Mouse (Mus musculus): ENCODE measurements around the gene Tgm2. TPM values are rescaled to one million over a fixed set of nuclear protein-coding genes. Genes with fewer than 3 reads are reported as not detected.
A peak's percentile ranks its signal among the peaks of the same experiment; 100 is the strongest.

Tgm2 gene
- polyA plus RNA-seq, 1 experiment from 2014 or later, result 218 TPM

DNA sequence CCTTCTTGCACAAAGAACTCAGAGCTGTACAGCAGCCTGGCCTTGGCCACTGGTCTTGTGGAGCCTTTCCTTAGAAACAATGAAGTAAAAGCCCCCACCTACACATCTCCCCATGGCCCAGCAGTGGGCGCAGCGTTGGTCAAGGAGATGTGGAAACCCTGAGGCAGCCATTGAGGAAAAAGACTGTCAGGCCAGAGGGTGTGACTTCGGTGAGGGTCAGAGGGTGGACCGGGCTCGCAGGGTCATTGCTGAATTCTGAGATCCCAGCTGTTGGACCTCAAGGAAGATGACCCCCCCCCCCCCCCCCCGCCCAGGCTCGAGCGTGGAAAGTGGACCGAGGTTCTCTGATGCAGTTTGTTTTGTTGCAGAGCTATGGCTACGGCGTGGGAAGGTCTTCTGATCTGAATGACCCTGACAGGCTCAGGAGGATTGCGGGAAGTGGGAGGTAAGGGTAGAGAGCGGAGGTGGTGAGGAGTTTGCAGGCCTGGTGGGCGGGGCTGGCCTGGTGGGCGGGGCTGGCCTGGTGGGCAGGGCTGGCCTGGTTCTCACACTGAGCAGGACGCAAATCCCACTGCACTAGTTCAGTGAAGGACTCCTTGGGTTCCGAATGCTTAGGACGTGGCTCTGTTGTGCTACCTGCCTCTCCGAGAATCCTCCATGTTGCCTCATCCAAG, 32.6 kb upstream of the Tgm2 start:
- peak; percentile 72; the same call in 1 of the 2 replicates for ATAC-seq (ENCODE audit: extremely low read depth, insufficient number of reproducible peaks, low FRiP score, low TSS enrichment)
- H3K9ac ChIP-seq, result peak overlapping the region; percentile 76
- no peaks in the 10 kb centered on the region for H3K36me3 ChIP-seq
- peaks cover 43% of the 10 kb centered on the region for H3K4me1 ChIP-seq
- H3K9me3 ChIP-seq, result no peaks in the 10 kb centered on the region
- 11% methylated on average over 18 of the region's 19 CpGs for WGBS
- peak overlapping the region; percentile 74 for H3K27ac ChIP-seq (replicated peaks)
- H3K27me3 ChIP-seq (replicated peaks), result no peaks in the 10 kb centered on the region
- H3K4me3 ChIP-seq, result peak overlapping the region; percentile 45
- H3K4me2 ChIP-seq, result peak overlapping the region; percentile 72

DNA sequence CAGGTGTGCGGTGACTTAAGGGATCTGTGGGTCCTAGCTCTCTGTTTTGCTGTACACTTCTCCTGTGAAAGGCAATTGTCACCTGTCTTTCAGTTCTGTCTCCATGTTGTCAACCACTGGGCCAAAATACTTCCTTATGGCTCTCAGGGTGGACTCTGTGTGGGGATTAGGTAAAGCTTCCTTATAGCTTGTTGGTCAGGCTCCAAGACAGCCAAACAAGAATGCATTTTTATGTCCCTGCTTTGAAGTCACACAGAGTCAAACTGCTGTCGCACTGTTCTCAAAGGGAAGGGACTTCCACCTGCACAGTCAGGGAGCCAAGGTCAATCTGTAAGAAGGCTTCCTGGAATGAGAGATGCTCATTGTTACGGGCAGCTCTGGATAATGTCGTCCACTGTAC, 31.9 kb upstream of the Tgm2 start:
- Histone ChIP-seq H3K4me2 (no peak overlapping the region), H3K9me3 (no peaks in the 10 kb centered on the region), H3K4me3 (no peak overlapping the region), H3K36me3 (no peaks in the 10 kb centered on the region), H3K9ac (no peak overlapping the region), H3K27ac (replicated peaks) (no peak overlapping the region), H3K4me1 (peaks cover 43% of the 10 kb centered on the region), H3K27me3 (replicated peaks) (no peaks in the 10 kb centered on the region)
- ATAC-seq (ENCODE audit: extremely low read depth, insufficient number of reproducible peaks, low FRiP score, low TSS enrichment), result no peak
- WGBS, result 82% methylated on average over 4 of the region's 4 CpGs

DNA sequence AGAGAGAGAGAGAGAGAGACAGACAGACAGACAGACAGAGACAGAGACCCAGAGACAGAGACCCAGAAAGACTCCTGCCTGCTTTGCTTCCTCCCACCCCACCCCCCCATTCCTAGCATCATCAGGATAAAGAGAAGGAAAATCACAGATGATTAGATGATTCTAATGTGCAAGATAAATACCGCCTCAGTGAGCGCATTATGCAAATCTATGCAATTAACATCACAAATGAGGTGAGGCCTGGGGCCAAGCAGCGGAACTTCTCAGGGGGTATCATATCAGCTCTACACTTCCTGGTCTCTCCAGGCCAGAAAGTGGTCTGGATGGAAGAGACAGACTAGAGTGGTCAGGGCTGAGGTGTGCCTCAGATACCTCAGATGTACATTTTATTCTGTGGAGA, 31.3 kb upstream of the Tgm2 start:
- Histone ChIP-seq H3K4me1 (peaks cover 43% of the 10 kb centered on the region), H3K9me3 (no peaks in the 10 kb centered on the region), H3K9ac (no peak overlapping the region), H3K36me3 (no peaks in the 10 kb centered on the region), H3K27ac (replicated peaks) (no peak overlapping the region), H3K4me3 (no peak overlapping the region), H3K27me3 (replicated peaks) (no peaks in the 10 kb centered on the region), H3K4me2 (no peak overlapping the region)
- 71% methylated on average over 3 of the region's 3 CpGs for WGBS
- no peak for ATAC-seq (ENCODE audit: extremely low read depth, insufficient number of reproducible peaks, low FRiP score, low TSS enrichment)

DNA sequence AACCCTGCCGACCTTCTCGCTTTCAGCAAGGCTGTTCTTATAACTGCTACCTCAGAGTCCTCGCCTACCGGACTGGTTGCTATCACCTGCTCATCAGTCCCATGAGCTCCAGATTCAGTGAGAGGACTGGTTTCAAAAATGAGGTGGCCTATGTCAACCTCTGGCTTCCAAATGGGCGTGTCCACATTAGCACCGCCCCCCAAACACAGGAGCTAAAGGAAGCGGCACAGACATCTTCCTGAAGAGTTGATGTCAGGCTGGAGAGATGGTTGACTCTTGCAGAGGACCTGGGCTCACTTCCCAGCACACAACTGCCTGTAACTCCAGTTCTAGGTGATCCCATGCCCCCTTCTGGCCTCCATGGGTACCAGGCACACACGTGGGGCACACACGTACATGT, 30.5 kb upstream of the Tgm2 start:
- Histone ChIP-seq H3K9ac (no peak overlapping the region), H3K4me1 (peaks cover 43% of the 10 kb centered on the region), H3K27me3 (replicated peaks) (no peaks in the 10 kb centered on the region), H3K4me3 (no peak overlapping the region), H3K36me3 (no peaks in the 10 kb centered on the region), H3K9me3 (0 out of 2 replicates have a peak, but pooled peaks cover 4% of the 10 kb centered on the region), H3K4me2 (no peak overlapping the region), H3K27ac (replicated peaks) (no peak overlapping the region)
- WGBS, result 88% methylated on average over 9 of the region's 9 CpGs
- ATAC-seq (ENCODE audit: extremely low read depth, insufficient number of reproducible peaks, low FRiP score, low TSS enrichment), result no peak

DNA sequence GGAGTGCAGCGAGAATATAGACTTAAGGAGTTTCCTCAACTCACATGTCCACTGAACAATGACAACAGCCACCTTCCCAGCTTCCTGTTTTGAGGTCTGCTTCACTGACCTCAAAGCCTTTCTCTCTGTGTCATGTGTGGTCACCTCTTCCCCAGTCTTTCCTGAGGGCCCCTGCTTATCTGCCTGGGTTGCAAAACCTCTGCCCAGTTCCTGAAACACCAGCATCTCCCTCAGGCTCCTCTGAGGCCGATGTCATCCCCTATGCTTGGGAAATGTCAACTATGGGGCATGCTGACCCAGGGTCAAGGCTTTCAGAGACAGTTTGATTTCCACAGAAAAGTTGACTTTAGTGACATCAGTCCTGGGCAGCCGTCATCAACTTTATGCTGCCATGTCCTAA, 29.2 kb upstream of the Tgm2 start:
- Histone ChIP-seq H3K27ac (replicated peaks) (peak overlapping the region; percentile 42), H3K4me3 (no peak overlapping the region), H3K9me3 (0 out of 2 replicates have a peak, but pooled peaks cover 5% of the 10 kb centered on the region), H3K27me3 (replicated peaks) (no peaks in the 10 kb centered on the region), H3K9ac (no peak overlapping the region), H3K4me1 (peaks cover 43% of the 10 kb centered on the region), H3K36me3 (no peaks in the 10 kb centered on the region), H3K4me2 (no peak overlapping the region)
- 28% methylated on average over 3 of the region's 3 CpGs for WGBS
- ATAC-seq (ENCODE audit: extremely low read depth, insufficient number of reproducible peaks, low FRiP score, low TSS enrichment), result no peak

DNA sequence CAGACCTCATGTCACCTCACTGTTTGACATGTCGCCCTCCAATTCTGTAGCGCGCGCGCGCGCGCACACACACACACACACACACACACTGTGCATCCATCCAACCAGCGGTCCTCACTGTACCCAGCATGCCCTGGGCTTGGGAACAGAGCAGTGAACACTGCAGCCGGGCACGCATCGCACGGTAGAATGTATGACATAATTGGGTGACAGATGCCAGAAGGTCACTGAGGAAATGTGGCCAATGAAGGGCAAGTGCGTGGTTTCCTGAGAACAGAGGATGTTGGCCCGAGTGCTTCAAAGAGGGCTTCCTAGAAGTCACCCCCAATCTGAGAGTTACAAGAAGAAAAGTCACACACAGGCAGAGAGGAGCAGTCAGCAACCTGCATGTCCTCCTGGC, 28.7 kb upstream of the Tgm2 start:
- 77% methylated on average over 15 of the region's 15 CpGs for WGBS

DNA sequence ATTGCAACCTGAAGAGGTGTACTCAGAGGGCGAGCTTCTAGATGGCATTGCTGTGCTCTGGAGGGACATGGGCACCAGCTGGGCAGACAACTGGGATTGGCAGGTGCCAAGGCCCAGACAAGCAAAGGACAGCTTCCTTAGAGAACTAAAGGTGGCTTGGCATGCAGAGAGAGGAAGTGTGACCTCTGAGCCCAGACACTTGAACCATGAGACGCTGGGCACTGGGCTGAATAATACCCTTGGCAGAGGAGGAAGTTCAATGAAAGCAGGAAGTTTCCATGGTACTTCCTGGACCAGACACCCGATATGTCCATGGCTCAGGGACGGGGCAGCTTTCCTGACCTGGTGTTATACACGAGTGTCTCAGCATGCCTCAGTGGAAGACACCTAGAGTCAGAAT, 28.2 kb upstream of the Tgm2 start:
- Histone ChIP-seq H3K36me3 (no peaks in the 10 kb centered on the region), H3K9ac (no peak overlapping the region), H3K4me3 (no peak overlapping the region), H3K4me1 (peaks cover 41% of the 10 kb centered on the region), H3K27me3 (replicated peaks) (no peaks in the 10 kb centered on the region), H3K9me3 (0 out of 2 replicates have a peak, but pooled peaks cover 5% of the 10 kb centered on the region), H3K4me2 (no peak overlapping the region), H3K27ac (replicated peaks) (no peak overlapping the region)
- WGBS, result 67% methylated on average over 5 of the region's 5 CpGs
- no peak for ATAC-seq (ENCODE audit: extremely low read depth, insufficient number of reproducible peaks, low FRiP score, low TSS enrichment)

More for the DNA sequence above, 28.7 kb upstream of the Tgm2 start:
- Histone ChIP-seq H3K27ac (replicated peaks) (peak overlapping the region; percentile 42), H3K27me3 (replicated peaks) (no peaks in the 10 kb centered on the region), H3K9me3 (0 out of 2 replicates have a peak, but pooled peaks cover 5% of the 10 kb centered on the region), H3K4me1 (peaks cover 41% of the 10 kb centered on the region), H3K36me3 (no peaks in the 10 kb centered on the region), H3K9ac (no peak overlapping the region), H3K4me3 (no peak overlapping the region), H3K4me2 (no peak overlapping the region)
- ATAC-seq (ENCODE audit: extremely low read depth, insufficient number of reproducible peaks, low FRiP score, low TSS enrichment), result no peak

DNA sequence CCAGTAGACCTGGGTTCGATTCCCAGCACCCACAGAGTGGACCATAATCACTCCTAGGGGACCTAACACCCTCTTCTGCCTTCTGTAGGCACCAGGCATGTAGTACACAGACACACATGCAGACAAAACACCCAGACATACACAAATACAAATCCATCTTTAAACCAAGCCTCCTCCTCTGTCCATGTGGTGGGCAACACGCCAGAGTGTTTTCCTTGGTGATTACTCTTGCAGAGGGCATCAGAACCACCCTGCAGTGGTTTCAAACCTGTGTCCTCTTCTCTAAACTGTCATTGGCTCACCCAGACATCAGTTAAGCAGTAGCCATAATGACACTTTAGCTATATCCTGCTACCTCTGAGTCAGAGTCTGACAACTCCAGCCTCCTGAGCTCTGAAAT, 24.2 kb upstream of the Tgm2 start:
- Histone ChIP-seq H3K36me3 (no peaks in the 10 kb centered on the region), H3K4me1 (peaks cover 47% of the 10 kb centered on the region), H3K9ac (no peak overlapping the region), H3K27me3 (replicated peaks) (no peaks in the 10 kb centered on the region), H3K4me3 (no peak overlapping the region), H3K27ac (replicated peaks) (no peak overlapping the region), H3K4me2 (no peak overlapping the region), H3K9me3 (0 out of 2 replicates have a peak, but pooled peaks cover 5% of the 10 kb centered on the region)
- WGBS, result 81% methylated on average over 2 of the region's 2 CpGs
- no peak for ATAC-seq (ENCODE audit: extremely low read depth, insufficient number of reproducible peaks, low FRiP score, low TSS enrichment)

DNA sequence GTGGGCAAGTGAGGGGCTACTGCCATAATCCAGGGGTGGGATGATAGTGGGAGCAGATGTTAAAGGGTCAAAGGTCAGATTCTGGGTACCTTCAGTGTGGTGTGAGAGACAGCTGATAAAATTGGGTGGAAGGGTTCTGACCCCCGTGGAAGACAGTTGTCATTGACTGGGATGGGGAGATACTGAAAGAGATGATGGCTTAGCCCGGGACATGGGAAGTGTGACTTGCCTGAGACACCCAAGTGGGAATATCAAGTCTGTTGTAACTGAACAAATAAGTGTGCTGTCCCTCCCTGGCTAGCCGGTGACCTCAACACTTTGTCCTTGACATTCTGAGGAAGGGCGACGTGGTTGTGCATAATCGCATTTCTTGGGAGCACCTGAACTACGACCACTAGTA, 23.5 kb upstream of the Tgm2 start:
- WGBS, result 68% methylated on average over 7 of the region's 7 CpGs
- Histone ChIP-seq H3K4me3 (no peak overlapping the region), H3K27me3 (replicated peaks) (no peaks in the 10 kb centered on the region), H3K27ac (replicated peaks) (peak overlapping the region; percentile 85), H3K4me1 (peaks cover 41% of the 10 kb centered on the region), H3K9me3 (0 out of 2 replicates have a peak, but pooled peaks cover 5% of the 10 kb centered on the region), H3K36me3 (no peaks in the 10 kb centered on the region), H3K9ac (no peak overlapping the region), H3K4me2 (no peak overlapping the region)
- no peak for ATAC-seq (ENCODE audit: extremely low read depth, insufficient number of reproducible peaks, low FRiP score, low TSS enrichment)

DNA sequence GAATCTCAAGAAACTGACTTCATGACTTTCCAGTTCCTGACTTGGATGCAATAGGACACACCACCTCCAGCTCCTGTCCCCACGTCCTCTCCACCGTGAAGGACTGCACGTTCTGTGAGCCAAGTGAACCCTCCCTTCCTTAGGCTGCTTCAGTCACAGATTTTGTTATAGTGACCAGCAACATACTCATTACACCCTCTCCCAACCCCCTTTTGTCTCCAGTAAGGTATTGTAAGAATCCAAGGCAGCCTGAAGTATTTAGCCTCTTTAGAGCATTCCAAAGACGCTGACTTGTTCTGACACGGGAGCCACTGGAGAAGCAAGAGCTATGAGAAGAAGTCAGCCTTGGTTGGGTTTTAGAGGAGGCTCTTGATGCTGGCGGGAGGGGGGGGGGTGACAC, 23.1 kb upstream of the Tgm2 start:
- no peak overlapping the region for H3K4me3 ChIP-seq
- H3K9me3 ChIP-seq, result 0 out of 2 replicates have a peak, but pooled peaks cover 5% of the 10 kb centered on the region
- H3K9ac ChIP-seq, result 0 out of 2 replicates have a peak overlapping the region, but pooled peaks have one; percentile 16
- H3K4me1 ChIP-seq, result peaks cover 36% of the 10 kb centered on the region
- H3K36me3 ChIP-seq, result no peaks in the 10 kb centered on the region
- 49% methylated on average over 6 of the region's 6 CpGs for WGBS
- no peaks in the 10 kb centered on the region for H3K27me3 ChIP-seq (replicated peaks)
- peak overlapping the region; percentile 85 for H3K27ac ChIP-seq (replicated peaks)
- H3K4me2 ChIP-seq, result no peak overlapping the region
- ATAC-seq (ENCODE audit: extremely low read depth, insufficient number of reproducible peaks, low FRiP score, low TSS enrichment), result no peak

DNA sequence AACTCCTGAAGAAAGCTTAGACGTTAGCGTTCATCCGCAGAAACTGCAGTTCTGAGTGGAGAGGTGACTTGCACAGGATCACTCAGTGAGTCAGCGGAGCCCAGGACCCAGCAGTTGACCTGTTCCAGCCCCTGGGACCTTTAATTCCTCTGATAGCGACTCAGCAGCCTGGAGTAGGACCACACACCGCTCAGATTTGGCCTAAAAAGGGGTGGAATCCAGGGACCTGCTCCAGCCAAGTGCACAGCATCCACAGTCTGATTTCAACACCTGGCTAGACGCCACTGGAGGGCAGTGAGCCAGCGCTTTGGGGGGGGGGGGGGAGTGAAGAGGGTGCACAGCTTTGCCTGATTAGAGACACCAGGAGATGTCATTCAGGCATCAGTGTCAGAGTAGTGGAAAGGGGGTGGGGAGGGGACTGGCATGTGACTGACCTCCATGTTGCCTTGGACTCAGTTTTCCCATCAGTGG, 22.5 kb upstream of the Tgm2 start:
- Histone ChIP-seq H3K27me3 (replicated peaks) (no peaks in the 10 kb centered on the region), H3K27ac (replicated peaks) (peak overlapping the region; percentile 85), H3K4me3 (no peak overlapping the region), H3K4me2 (peak overlapping the region; percentile 7), H3K4me1 (peaks cover 36% of the 10 kb centered on the region), H3K9ac (peak overlapping the region; percentile 37; the same call in 1 of the 2 replicates), H3K9me3 (0 out of 2 replicates have a peak, but pooled peaks cover 5% of the 10 kb centered on the region), H3K36me3 (no peaks in the 10 kb centered on the region)
- peak; percentile 55; the same call in 1 of the 2 replicates for ATAC-seq (ENCODE audit: extremely low read depth, insufficient number of reproducible peaks, low FRiP score, low TSS enrichment)
- 24% methylated on average over 8 of the region's 8 CpGs for WGBS

All from heart, embryonic 13.5 days (tissue).